Mouse (Mus musculus): ENCODE measurements around the gene Slc7a1. TPM values are rescaled to one million over a fixed set of nuclear protein-coding genes. Genes with fewer than 3 reads are reported as not detected.
A peak's percentile ranks its signal among the peaks of the same experiment; 100 is the strongest.

Slc7a1 gene
- polyA plus RNA-seq, 1 experiment from 2014 or later: 22.6 TPM

GRCm38 (mm10) chr5:148402641-148403040 lies 2.9 kb upstream of the Slc7a1 start:
- no peaks in the 10 kb centered on the region for H3K4me1 ChIP-seq (ENCODE audit: control insufficient read depth, insufficient read depth, low read length)
- DNase-seq (ENCODE audit: low spot score) (no peak), ATAC-seq (ENCODE audit: low read depth) (no peak)
- H3K27ac ChIP-seq (replicated peaks; ENCODE audit: low read depth, low read length): no peak overlapping the region
- H3K4me2 ChIP-seq (ENCODE audit: low read depth, low read length): no peak overlapping the region
- no peaks in the 10 kb centered on the region for H3K36me3 ChIP-seq (ENCODE audit: control insufficient read depth, insufficient read depth, low read length)
- H3K27me3 ChIP-seq (replicated peaks; ENCODE audit: control insufficient read depth, insufficient read depth, low read length): no peaks in the 10 kb centered on the region
- no peaks in the 10 kb centered on the region for H3K9me3 ChIP-seq (ENCODE audit: control insufficient read depth, low read length)
- no peak overlapping the region for H3K4me3 ChIP-seq (ENCODE audit: low read depth, low read length)
- WGBS: 45% methylated on average over 4 of the region's 4 CpGs
- no peak overlapping the region for H3K9ac ChIP-seq (ENCODE audit: low read depth, low read length)

- Histone ChIP-seq H3K4me2 (ENCODE audit: low read depth, low read length) (peak overlapping the region; percentile 98), H3K9ac (ENCODE audit: low read depth, low read length) (peak overlapping the region; percentile 79), H3K27me3 (replicated peaks; ENCODE audit: control insufficient read depth, insufficient read depth, low read length) (no peaks in the 10 kb centered on the region), H3K36me3 (ENCODE audit: control insufficient read depth, insufficient read depth, low read length) (0 out of 2 replicates have a peak, but pooled peaks cover 3% of the 10 kb centered on the region), H3K4me3 (ENCODE audit: low read depth, low read length) (peak overlapping the region; percentile 70), H3K9me3 (ENCODE audit: control insufficient read depth, low read length) (no peaks in the 10 kb centered on the region), H3K4me1 (ENCODE audit: control insufficient read depth, insufficient read depth, low read length) (peaks cover 4% of the 10 kb centered on the region; the same call in 1 of the 2 replicates), H3K27ac (replicated peaks; ENCODE audit: low read depth, low read length) (peak overlapping the region; percentile 66; the same call in 1 of the 2 replicates)
- ATAC-seq (ENCODE audit: low read depth): peak; percentile 62
- 5% methylated on average over 39 of the region's 58 CpGs for WGBS
- DNase-seq (ENCODE audit: low spot score): peak; percentile 72
These were observed 691 bp downstream of the Slc7a1 start for GRCm38 (mm10) chr5:148398766-148399659.

DNA sequence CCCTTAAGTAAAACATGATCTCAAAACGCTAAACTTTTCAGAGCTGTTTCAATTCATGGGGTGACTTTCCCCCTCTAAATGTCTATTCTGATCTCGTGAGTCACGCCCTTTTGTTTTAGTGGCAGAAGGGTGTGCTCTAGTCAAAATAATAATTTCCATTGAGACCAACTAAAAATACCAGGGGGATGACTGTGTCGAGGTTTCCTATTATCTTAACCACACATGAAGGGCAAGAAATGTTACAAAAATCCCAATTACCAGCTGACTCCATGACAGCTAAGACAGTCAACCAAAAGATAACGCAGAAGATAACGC lies 1.3 kb downstream of the Slc7a1 start:
- Histone ChIP-seq H3K4me3 (ENCODE audit: low read depth, low read length) (peak overlapping the region; percentile 70), H3K27me3 (replicated peaks; ENCODE audit: control insufficient read depth, insufficient read depth, low read length) (no peaks in the 10 kb centered on the region), H3K4me2 (ENCODE audit: low read depth, low read length) (peak overlapping the region; percentile 98), H3K36me3 (ENCODE audit: control insufficient read depth, insufficient read depth, low read length) (0 out of 2 replicates have a peak, but pooled peaks cover 3% of the 10 kb centered on the region), H3K9ac (ENCODE audit: low read depth, low read length) (no peak overlapping the region; the same call in 1 of the 2 replicates), H3K4me1 (ENCODE audit: control insufficient read depth, insufficient read depth, low read length) (peaks cover 4% of the 10 kb centered on the region; the same call in 1 of the 2 replicates), H3K9me3 (ENCODE audit: control insufficient read depth, low read length) (no peaks in the 10 kb centered on the region), H3K27ac (replicated peaks; ENCODE audit: low read depth, low read length) (no peak overlapping the region)
- 42% methylated on average over 6 of the region's 6 CpGs for WGBS
- DNase-seq (ENCODE audit: low spot score): no peak
- ATAC-seq (ENCODE audit: low read depth): no peak

DNA sequence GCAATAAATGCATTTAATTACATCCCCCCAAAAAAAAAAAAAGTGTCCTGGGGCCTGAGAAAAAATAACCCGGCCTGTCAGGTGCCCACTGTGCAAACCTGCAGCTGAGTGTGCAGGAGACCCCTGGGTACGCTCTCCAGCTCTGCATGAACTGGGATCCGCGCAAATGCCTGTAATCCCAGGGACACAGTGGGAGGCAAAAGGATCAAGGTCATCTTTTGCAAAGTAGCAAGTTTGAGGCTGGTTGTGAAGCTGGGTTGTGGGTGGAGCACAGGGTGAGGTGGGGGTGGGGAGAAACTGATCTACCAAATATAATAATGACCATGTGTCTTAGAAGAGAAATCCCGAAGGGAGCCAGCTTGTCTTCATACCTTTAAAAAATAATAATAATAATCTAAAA lies 1.8 kb downstream of the Slc7a1 start:
- 51% methylated on average over 5 of the region's 5 CpGs for WGBS
- Histone ChIP-seq H3K36me3 (ENCODE audit: control insufficient read depth, insufficient read depth, low read length) (0 out of 2 replicates have a peak, but pooled peaks cover 3% of the 10 kb centered on the region), H3K4me1 (ENCODE audit: control insufficient read depth, insufficient read depth, low read length) (peaks cover 4% of the 10 kb centered on the region; the same call in 1 of the 2 replicates), H3K27ac (replicated peaks; ENCODE audit: low read depth, low read length) (no peak overlapping the region), H3K4me3 (ENCODE audit: low read depth, low read length) (peak overlapping the region; percentile 70; the same call in 1 of the 2 replicates), H3K27me3 (replicated peaks; ENCODE audit: control insufficient read depth, insufficient read depth, low read length) (no peaks in the 10 kb centered on the region), H3K9ac (ENCODE audit: low read depth, low read length) (0 out of 2 replicates have a peak overlapping the region, but pooled peaks have one; percentile 30), H3K9me3 (ENCODE audit: control insufficient read depth, low read length) (no peaks in the 10 kb centered on the region), H3K4me2 (ENCODE audit: low read depth, low read length) (peak overlapping the region; percentile 98)
- ATAC-seq (ENCODE audit: low read depth): no peak
- DNase-seq (ENCODE audit: low spot score): no peak

DNA sequence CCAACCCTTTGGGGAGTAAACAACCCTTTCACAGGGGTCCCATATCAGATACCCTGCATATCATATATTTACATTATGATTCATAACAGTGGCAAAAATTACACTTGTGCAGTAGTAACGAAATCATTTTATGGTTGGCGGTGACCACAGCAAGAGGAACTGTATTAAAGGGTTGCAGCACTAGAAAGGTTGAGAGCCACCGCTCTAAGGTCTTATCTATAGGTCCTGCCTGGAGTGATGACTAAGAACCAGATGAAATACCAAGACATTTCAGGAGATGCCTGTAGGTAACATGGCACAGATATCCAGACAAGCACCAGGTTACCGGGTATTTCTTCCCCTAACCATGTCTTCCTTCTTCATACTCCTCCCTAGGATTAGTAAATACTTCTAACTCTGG lies 2.3 kb downstream of the Slc7a1 start:
- DNase-seq (ENCODE audit: low spot score) (no peak), ATAC-seq (ENCODE audit: low read depth) (no peak)
- 0 out of 2 replicates have a peak, but pooled peaks cover 3% of the 10 kb centered on the region for H3K36me3 ChIP-seq (ENCODE audit: control insufficient read depth, insufficient read depth, low read length)
- H3K4me2 ChIP-seq (ENCODE audit: low read depth, low read length): peak overlapping the region; percentile 98
- H3K9me3 ChIP-seq (ENCODE audit: control insufficient read depth, low read length): no peaks in the 10 kb centered on the region
- H3K4me3 ChIP-seq (ENCODE audit: low read depth, low read length): no peak overlapping the region
- 0 out of 2 replicates have a peak overlapping the region, but pooled peaks have one; percentile 30 for H3K9ac ChIP-seq (ENCODE audit: low read depth, low read length)
- H3K27ac ChIP-seq (replicated peaks; ENCODE audit: low read depth, low read length): no peak overlapping the region
- H3K4me1 ChIP-seq (ENCODE audit: control insufficient read depth, insufficient read depth, low read length): peaks cover 4% of the 10 kb centered on the region; the same call in 1 of the 2 replicates
- H3K27me3 ChIP-seq (replicated peaks; ENCODE audit: control insufficient read depth, insufficient read depth, low read length): no peaks in the 10 kb centered on the region
- 88% methylated on average over 4 of the region's 4 CpGs for WGBS

- Histone ChIP-seq H3K9me3 (ENCODE audit: control insufficient read depth, low read length) (no peaks in the 10 kb centered on the region), H3K36me3 (ENCODE audit: control insufficient read depth, insufficient read depth, low read length) (0 out of 2 replicates have a peak, but pooled peaks cover 3% of the 10 kb centered on the region), H3K9ac (ENCODE audit: low read depth, low read length) (no peak overlapping the region), H3K4me3 (ENCODE audit: low read depth, low read length) (no peak overlapping the region), H3K27me3 (replicated peaks; ENCODE audit: control insufficient read depth, insufficient read depth, low read length) (no peaks in the 10 kb centered on the region), H3K4me2 (ENCODE audit: low read depth, low read length) (no peak overlapping the region), H3K27ac (replicated peaks; ENCODE audit: low read depth, low read length) (no peak overlapping the region), H3K4me1 (ENCODE audit: control insufficient read depth, insufficient read depth, low read length) (peaks cover 4% of the 10 kb centered on the region; the same call in 1 of the 2 replicates)
- no peak for DNase-seq (ENCODE audit: low spot score)
- ATAC-seq (ENCODE audit: low read depth): no peak
- 85% methylated on average over 8 of the region's 8 CpGs for WGBS
These were observed 6.4 kb downstream of the Slc7a1 start for GRCm38 (mm10) chr5:148393316-148393715.

DNA sequence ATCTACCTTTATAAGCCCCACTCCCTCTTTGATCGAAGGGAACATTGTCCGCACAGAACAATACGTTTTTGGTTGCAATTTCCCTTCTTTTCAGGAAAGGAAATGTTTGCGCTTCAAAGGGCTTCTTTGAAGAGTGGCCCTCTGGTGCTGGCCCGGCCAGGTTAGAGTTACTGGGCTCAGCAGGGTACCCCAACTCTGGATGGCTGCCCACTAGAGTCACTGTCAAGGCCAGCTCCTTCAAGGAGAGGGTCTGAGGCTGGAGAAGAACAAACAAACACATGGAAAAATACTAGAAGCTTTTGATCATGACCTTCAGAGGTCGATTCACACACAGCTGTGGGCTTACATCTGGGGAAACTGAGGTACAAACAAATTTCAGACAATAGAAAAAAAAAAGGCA lies 6.9 kb downstream of the Slc7a1 start:
- DNase-seq (ENCODE audit: low spot score): no peak
- no peak overlapping the region for H3K4me3 ChIP-seq (ENCODE audit: low read depth, low read length)
- no peaks in the 10 kb centered on the region for H3K9me3 ChIP-seq (ENCODE audit: control insufficient read depth, low read length)
- 0 out of 2 replicates have a peak, but pooled peaks cover 3% of the 10 kb centered on the region for H3K36me3 ChIP-seq (ENCODE audit: control insufficient read depth, insufficient read depth, low read length)
- H3K27ac ChIP-seq (replicated peaks; ENCODE audit: low read depth, low read length): no peak overlapping the region
- 85% methylated on average over 6 of the region's 6 CpGs for WGBS
- no peak for ATAC-seq (ENCODE audit: low read depth)
- H3K4me1 ChIP-seq (ENCODE audit: control insufficient read depth, insufficient read depth, low read length): peaks cover 4% of the 10 kb centered on the region; the same call in 1 of the 2 replicates
- no peak overlapping the region for H3K9ac ChIP-seq (ENCODE audit: low read depth, low read length)
- no peaks in the 10 kb centered on the region for H3K27me3 ChIP-seq (replicated peaks; ENCODE audit: control insufficient read depth, insufficient read depth, low read length)
- H3K4me2 ChIP-seq (ENCODE audit: low read depth, low read length): no peak overlapping the region

GRCm38 (mm10) chr5:148389007-148389970 lies 10.4 kb downstream of the Slc7a1 start:
- Histone ChIP-seq H3K27me3 (replicated peaks; ENCODE audit: control insufficient read depth, insufficient read depth, low read length) (no peaks in the 10 kb centered on the region), H3K27ac (replicated peaks; ENCODE audit: low read depth, low read length) (no peak overlapping the region), H3K36me3 (ENCODE audit: control insufficient read depth, insufficient read depth, low read length) (no peaks in the 10 kb centered on the region), H3K9ac (ENCODE audit: low read depth, low read length) (no peak overlapping the region), H3K4me2 (ENCODE audit: low read depth, low read length) (no peak overlapping the region), H3K4me3 (ENCODE audit: low read depth, low read length) (no peak overlapping the region), H3K9me3 (ENCODE audit: control insufficient read depth, low read length) (no peaks in the 10 kb centered on the region), H3K4me1 (ENCODE audit: control insufficient read depth, insufficient read depth, low read length) (peaks cover 14% of the 10 kb centered on the region)
- 89% methylated on average over 15 of the region's 15 CpGs for WGBS
- DNase-seq (ENCODE audit: low spot score) (no peak), ATAC-seq (ENCODE audit: low read depth) (no peak)
